Mouse (Mus musculus) spleen, postnatal 14 days (tissue): ENCODE results near the gene Abce1.
A peak's percentile ranks its signal among the peaks of the same experiment; 100 is the strongest.

Source experiments
- DNase-seq, 2 experiments: peaks; one replicate each; pipeline ENCODE4 v3.0.0; 2021 to 2022; ENCODE audit warnings: low spot score in 2 of 2

The Abce1 gene

DNA sequence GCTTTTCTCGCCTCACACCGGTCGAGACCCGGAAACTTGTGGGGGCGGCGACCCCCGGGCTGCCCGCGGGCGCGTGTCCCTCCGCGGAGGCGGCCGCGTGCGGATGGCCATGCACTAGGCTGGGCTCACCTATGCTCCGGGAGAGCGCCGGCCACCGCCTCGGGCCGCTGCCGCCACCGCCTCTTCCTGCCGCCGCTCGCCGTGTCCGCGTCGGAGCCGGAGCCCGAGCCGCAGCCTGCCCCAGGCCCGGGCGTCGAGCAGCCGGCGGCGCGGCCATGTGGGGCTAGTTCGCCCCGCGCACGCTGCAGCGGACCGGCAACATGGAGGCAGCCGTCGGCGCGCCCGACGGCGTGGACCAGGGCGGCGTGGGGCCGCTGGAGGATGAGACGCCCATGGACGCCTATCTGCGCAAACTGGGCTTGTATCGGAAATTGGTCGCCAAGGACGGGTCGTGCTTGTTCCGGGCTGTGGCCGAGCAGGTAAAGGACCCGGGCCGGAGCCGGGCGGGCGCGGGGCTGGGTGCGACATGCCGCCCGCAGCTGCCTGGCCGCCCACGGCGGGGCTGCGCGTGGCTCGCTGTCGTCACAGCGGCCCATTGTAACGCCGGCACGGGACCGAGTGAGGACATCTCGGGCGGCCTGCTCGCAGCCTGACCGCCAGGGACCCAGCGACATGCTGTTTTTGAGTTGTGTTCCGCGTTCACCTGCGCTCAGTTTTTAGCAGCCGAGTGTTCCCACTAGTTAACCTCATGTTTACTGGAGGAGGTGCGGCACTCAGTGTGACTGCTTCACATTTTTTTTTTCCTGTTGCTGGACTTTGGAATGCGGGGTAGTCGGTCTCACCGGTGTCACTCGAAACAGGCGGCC lies 71.7 kb downstream of the Abce1 start, which contains the start of gene Otud4:
Otud4 (plus strand) TSS at position 33 of the 866 bp plus-strand sequence.
- peak; percentile 24 to 40 for DNase-seq

GRCm38 (mm10) chr8:79638707-79639549 lies 72.6 kb downstream of the Abce1 start:
- DNase-seq, result peak; percentile 93 to 97

- DNase-seq, result no peak
Measured at GRCm38 (mm10) chr8:79638001-79638706, 73.4 kb downstream of the Abce1 start.

GRCm38 (mm10) chr8:79637237-79637636 lies 74.3 kb downstream of the Abce1 start:
- DNase-seq, result no peak

GRCm38 (mm10) chr8:79636151-79636550 lies 75.4 kb downstream of the Abce1 start:
- no peak for DNase-seq

GRCm38 (mm10) chr8:79635491-79635890 lies 76.0 kb downstream of the Abce1 start:
- no peak for DNase-seq
